Mouse (Mus musculus): ENCODE measurements around the gene Cxcr6. TPM values are rescaled to one million over a fixed set of nuclear protein-coding genes. Genes with fewer than 3 reads are reported as not detected.

The Cxcr6 gene
- polyA plus RNA-seq, 1 experiment, result not detected

DNA sequence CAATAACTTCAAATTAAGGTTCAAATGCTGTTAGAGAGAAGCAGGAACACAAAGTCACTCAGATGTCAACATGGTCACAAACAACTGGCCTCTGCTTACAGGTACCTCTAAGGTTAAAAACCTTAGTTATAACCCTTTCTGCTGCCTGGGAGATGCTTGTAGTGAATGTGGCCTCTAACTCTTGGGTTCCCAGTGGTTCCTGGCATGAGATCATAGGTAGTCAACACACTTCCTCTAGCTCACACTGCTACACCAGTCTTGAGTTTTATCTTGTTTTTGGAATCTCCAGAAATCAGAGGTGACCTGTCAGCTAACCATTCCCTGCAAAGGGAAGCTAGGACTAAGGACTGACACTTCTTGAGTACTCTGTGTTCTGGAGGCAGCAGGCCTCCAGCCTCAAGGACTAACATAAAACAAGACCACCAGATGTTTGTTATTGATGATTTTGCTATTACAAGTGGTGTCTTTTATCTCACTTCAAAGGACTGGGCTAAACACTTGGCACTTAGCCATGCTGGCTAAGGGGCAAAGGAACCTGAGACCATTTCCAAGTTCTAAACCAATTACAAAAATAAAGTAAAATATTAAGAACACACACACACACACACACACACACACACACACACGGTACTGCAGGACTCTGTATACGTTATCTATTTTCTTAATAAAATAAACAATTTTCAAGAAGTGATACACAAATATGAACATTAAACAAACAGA lies 43.9 kb downstream of the Cxcr6 start:
- H3K9me3 ChIP-seq, result no peaks in the 10 kb centered on the region
- peaks cover 71% of the 10 kb centered on the region for H3K4me1 ChIP-seq
- peak overlapping the region; percentile 96 for H3K4me3 ChIP-seq (replicated peaks)
- TF ChIP-seq GATA1 (IDR thresholded peaks at IDR 0.05; ENCODE audit: borderline replicate concordance, low read length), result no peak
- no peak for TF ChIP-seq FLI1 (IDR thresholded peaks at IDR 0.05; ENCODE audit: low read length)
- peaks cover 31% of the 10 kb centered on the region for H3K36me3 ChIP-seq (replicated peaks; ENCODE audit: low read length)
- H3K27me3 ChIP-seq (replicated peaks), result no peaks in the 10 kb centered on the region

DNA sequence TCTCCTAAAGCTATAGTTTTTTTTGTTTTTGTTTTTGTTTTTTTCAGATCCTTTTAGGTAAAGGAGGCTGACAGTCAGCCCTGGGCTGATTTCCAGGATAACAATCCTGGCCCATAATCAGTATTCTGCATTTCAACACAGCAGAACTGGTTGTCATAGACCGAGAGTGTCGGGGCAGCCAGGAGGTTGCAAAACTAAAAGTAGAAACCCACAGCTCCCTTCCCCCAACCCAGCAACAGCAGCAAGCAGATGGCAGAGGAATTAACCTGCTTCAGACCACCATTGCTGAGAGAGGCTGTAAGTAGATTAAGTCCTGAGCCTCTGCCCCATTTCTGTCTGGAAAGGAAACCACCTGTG lies 44.4 kb downstream of the Cxcr6 start:
- H3K27me3 ChIP-seq (replicated peaks), result no peaks in the 10 kb centered on the region
- H3K4me3 ChIP-seq (replicated peaks), result peak overlapping the region; percentile 96
- H3K4me1 ChIP-seq, result peaks cover 71% of the 10 kb centered on the region
- TF ChIP-seq GATA1 (IDR thresholded peaks at IDR 0.05; ENCODE audit: borderline replicate concordance, low read length) (no peak), FLI1 (IDR thresholded peaks at IDR 0.05; ENCODE audit: low read length) (no peak)
- H3K9me3 ChIP-seq, result no peaks in the 10 kb centered on the region
- H3K36me3 ChIP-seq (replicated peaks; ENCODE audit: low read length), result peaks cover 31% of the 10 kb centered on the region

DNA sequence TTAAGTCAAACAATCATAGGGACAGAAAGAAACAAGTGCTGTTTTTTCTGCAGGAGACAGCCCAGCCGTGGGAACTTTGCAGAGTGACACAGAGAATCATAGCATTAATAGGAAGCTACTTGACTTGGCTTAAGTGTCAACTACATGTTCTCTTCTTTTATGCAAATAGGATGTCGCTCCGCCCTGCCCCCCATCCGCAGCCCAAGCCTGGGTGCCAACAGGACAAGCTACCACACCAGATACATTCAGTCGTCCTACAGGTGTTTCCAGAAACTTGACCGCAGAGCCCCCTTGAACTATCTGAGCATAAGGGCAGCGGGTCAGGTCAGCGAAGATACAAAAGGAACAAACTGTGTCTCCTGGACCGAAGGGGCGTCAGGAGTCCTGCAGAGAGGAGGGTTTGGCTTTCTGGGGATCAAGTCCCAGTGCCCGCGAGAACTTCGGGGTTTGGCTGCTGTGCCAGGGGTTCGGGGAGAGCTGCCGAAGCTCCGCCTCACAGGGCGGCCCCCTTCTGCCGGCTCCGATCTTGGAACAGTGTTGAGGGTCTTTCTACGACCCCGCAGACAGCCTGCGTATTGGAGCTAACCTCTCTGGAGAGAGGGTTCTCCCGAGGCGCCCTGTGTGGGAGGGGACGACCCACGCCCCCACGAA lies 44.9 kb downstream of the Cxcr6 start:
- H3K36me3 ChIP-seq (replicated peaks; ENCODE audit: low read length), result peaks cover 28% of the 10 kb centered on the region
- no peaks in the 10 kb centered on the region for H3K27me3 ChIP-seq (replicated peaks)
- peak overlapping the region; percentile 96 for H3K4me3 ChIP-seq (replicated peaks)
- no peaks in the 10 kb centered on the region for H3K9me3 ChIP-seq
- TF ChIP-seq GATA1 (IDR thresholded peaks at IDR 0.05; ENCODE audit: borderline replicate concordance, low read length) (no peak), FLI1 (IDR thresholded peaks at IDR 0.05; ENCODE audit: low read length) (no peak)
- H3K4me1 ChIP-seq, result peaks cover 71% of the 10 kb centered on the region

DNA sequence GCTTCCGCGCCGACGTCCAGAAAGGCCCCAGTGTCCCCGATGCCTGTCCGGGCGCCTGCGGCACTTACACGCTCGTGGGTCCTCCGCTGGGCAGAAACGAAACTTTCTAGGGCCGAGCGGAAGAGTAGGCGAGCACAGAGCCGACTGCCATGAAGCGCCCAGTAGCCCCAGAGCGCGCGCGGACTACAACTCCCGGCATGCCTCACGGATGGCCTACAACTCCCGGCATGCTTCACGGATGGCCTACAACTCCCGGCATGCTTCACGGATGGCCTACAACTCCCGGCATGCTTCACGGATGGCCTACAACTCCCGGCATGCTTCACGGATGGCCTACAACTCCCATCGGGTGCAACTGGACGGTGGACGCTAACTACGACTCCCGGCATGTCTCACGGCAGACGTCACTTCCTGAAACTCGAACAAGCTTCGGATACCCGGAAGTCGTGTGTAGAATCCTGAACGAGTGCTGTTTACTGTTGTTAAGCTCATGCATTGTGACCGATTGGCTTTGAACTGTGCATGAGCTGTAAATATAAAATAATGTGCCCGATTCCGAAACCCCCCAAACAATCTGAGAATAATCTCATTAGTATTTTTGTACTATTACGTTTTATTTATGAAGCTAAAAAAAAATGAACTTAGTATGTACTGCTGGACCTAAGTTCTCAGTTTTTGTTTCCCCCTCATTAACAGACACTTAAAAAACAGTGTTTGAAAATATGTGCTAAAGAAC lies 45.6 kb downstream of the Cxcr6 start, which contains the start of gene Fyco1:
Gene Fyco1, minus strand, starts transcription at position 187 of the 736 bp plus-strand sequence.
- H3K27me3 ChIP-seq (replicated peaks), result no peaks in the 10 kb centered on the region
- peaks cover 70% of the 10 kb centered on the region for H3K4me1 ChIP-seq
- H3K4me3 ChIP-seq (replicated peaks), result peak within 1 kb of the TSS; percentile 96
- H3K36me3 ChIP-seq (replicated peaks; ENCODE audit: low read length), result peaks cover 23% of the 10 kb centered on the region
- no peaks in the 10 kb centered on the region for H3K9me3 ChIP-seq
- TF ChIP-seq GATA1 (IDR thresholded peaks at IDR 0.05; ENCODE audit: borderline replicate concordance, low read length), result no peak
- 0 out of 2 replicates have a peak, but pooled peaks have one; percentile 13 for TF ChIP-seq FLI1 (IDR thresholded peaks at IDR 0.05; ENCODE audit: low read length)

DNA sequence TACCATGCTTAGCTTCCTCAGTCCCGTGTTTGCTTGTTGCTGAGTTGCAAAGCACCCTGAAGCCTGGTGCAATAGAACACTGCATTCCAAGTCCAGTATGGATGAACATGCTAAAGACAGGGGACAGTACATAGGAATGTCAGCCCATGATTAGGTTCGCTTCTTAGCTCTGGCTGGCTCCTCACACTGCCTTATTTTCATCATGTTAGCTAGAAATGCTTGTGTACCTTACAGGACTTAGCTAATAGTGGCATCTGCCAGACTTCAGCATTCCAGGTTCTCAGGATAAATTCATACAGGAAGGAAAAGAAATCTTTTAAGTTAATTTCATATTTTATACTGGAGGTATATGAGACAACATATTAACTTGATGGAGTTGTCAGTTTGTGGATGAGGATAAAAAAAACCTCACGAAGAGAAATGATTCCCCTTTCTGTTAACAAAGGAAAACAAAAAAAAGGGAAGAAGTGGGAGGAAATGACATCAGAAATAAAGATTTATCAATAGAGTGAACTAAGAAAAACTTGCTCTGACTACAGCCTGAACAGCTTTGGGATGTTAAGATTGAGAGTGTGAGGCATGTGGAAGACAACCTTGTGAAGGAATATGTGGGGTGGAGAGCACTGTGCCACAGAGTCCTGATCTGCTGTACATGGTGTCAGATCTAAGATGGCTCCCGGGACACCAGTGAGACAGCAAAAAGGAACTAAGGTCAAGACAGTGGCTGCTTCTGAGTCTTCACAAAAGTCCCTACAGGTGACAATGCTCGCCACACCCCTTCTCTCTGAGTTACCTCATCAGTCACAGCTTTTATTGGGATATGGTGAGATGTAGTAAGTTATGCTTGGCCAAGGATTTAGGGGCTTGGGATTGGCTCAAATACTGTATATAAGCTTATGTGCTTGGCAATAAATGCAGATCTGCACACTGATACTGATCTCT lies 46.4 kb downstream of the Cxcr6 start:
- no peak for TF ChIP-seq FLI1 (IDR thresholded peaks at IDR 0.05; ENCODE audit: low read length)
- no peak for TF ChIP-seq GATA1 (IDR thresholded peaks at IDR 0.05; ENCODE audit: borderline replicate concordance, low read length)
- Histone ChIP-seq H3K27me3 (replicated peaks) (no peaks in the 10 kb centered on the region), H3K4me1 (peaks cover 64% of the 10 kb centered on the region), H3K9me3 (no peaks in the 10 kb centered on the region), H3K36me3 (replicated peaks; ENCODE audit: low read length) (peaks cover 18% of the 10 kb centered on the region), H3K4me3 (replicated peaks) (peak overlapping the region; percentile 89)

DNA sequence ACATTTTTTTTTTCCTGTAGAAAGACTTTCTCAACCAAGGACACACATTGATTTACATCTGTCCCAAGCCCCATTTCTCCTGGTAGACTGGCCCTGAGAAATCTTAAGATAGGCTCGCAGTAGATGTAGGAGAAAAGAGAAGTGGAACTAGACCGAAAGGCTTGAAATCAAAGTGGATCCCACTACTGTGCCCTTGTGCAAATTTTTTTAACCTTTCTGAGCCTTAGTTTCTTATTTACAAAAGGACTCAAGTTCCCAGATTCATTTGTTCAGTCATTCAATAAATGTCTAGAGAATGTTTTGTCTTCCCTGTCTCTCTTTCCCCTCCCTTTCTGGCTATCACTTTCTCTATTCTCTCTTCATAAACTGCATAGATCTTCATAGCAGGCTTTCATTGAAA lies 50.6 kb downstream of the Cxcr6 start:
- Histone ChIP-seq H3K4me1 (peaks cover 38% of the 10 kb centered on the region), H3K4me3 (replicated peaks) (no peak overlapping the region), H3K27me3 (replicated peaks) (no peaks in the 10 kb centered on the region), H3K9me3 (no peaks in the 10 kb centered on the region), H3K36me3 (replicated peaks; ENCODE audit: low read length) (no peaks in the 10 kb centered on the region)
- TF ChIP-seq FLI1 (IDR thresholded peaks at IDR 0.05; ENCODE audit: low read length) (no peak), GATA1 (IDR thresholded peaks at IDR 0.05; ENCODE audit: borderline replicate concordance, low read length) (no peak)

Other genes starting within 250 kb of the Cxcr6 start
- 1.2 TPM in 1 of 2 replicates, not detected in the other for gene Slc6a20b, start 173.9 kb upstream of the Cxcr6 start, polyA plus RNA-seq (2012; ENCODE audit: insufficient read depth, low replicate concordance)
- gene Ccr9, start 128.0 kb upstream of the Cxcr6 start, polyA plus RNA-seq (2012; ENCODE audit: insufficient read depth, low replicate concordance), result 0.44 TPM in 1 of 2 replicates, not detected in the other
- 0.06 TPM in 1 of 2 replicates, not detected in the other for gene Slc6a20a, start 127.6 kb upstream of the Cxcr6 start, polyA plus RNA-seq (2012; ENCODE audit: insufficient read depth, low replicate concordance)
- gene Lztfl1, start 88.8 kb upstream of the Cxcr6 start, polyA plus RNA-seq (2012; ENCODE audit: insufficient read depth, low replicate concordance), result 2.3 TPM in 1 of 2 replicates, not detected in the other
- 1.9 and 5.3 TPM in 2 replicates for gene Fyco1, start 45.4 kb downstream of the Cxcr6 start, polyA plus RNA-seq (2012; ENCODE audit: insufficient read depth, low replicate concordance)
- not detected in 2 replicates for gene Xcr1, start 55.6 kb downstream of the Cxcr6 start, polyA plus RNA-seq (2012; ENCODE audit: insufficient read depth, low replicate concordance)
- 0.30 TPM in 1 of 2 replicates, not detected in the other for gene Ccr1, start 162.2 kb downstream of the Cxcr6 start, polyA plus RNA-seq (2012; ENCODE audit: insufficient read depth, low replicate concordance)
- not detected in 2 replicates for gene Ccr1l1, start 171.9 kb downstream of the Cxcr6 start, polyA plus RNA-seq (2012; ENCODE audit: insufficient read depth, low replicate concordance)
- gene Ccr3, start 215.5 kb downstream of the Cxcr6 start, polyA plus RNA-seq (2012; ENCODE audit: insufficient read depth, low replicate concordance), result 1.5 TPM in 1 of 2 replicates, not detected in the other